Mouse (Mus musculus): ENCODE data around the gene Rpia. TPM values are rescaled to one million over a fixed set of nuclear protein-coding genes. Genes with fewer than 3 reads are reported as not detected.

Gene Rpia
- total and polyA plus RNA-seq, 3 experiments, result 25.8 to 128 (median 41.5) TPM

GRCm38 (mm10) chr6:70763881-70764280 lies 28.2 kb downstream of the Rpia start:
- ATAC-seq (ENCODE audit: extremely low read depth, insufficient number of reproducible peaks, low FRiP score, poor library complexity, severe bottlenecking) (no peak), DNase-seq (ENCODE audit: low spot score) (no peak)
- no peak for TF ChIP-seq GATA2 (IDR thresholded peaks at IDR 0.05; ENCODE audit: borderline replicate concordance, low read depth, low read length)
- no peak for TF ChIP-seq TAL1 (conservative IDR thresholded peaks at IDR 0.05; ENCODE audit: low read depth, low read length)
- TF ChIP-seq POLR2AphosphoS5 (IDR thresholded peaks at IDR 0.05; ENCODE audit: insufficient replicate concordance, low read depth, low read length), result no peak
- TF ChIP-seq CTCF (IDR thresholded peaks at IDR 0.05; ENCODE audit: low read depth, low read length), result no peak
- no peak for TF ChIP-seq GATA1 (IDR thresholded peaks at IDR 0.05; ENCODE audit: borderline replicate concordance, low read length)
- Histone ChIP-seq H3K27me3 (ENCODE audit: insufficient read depth, low read length) (no peaks in the 10 kb centered on the region), H3K4me3 (ENCODE audit: low read depth, low read length) (no peak overlapping the region), H3K4me1 (ENCODE audit: insufficient read depth, low read depth, low read length) (peaks cover 4% of the 10 kb centered on the region), H3K9me3 (replicated peaks) (no peaks in the 10 kb centered on the region), H3K36me3 (replicated peaks) (peaks cover 39% of the 10 kb centered on the region)

- H3K36me3 ChIP-seq (replicated peaks), result peaks cover 26% of the 10 kb centered on the region
- no peaks in the 10 kb centered on the region for H3K4me1 ChIP-seq (ENCODE audit: insufficient read depth, low read depth, low read length)
- H3K27me3 ChIP-seq (ENCODE audit: insufficient read depth, low read length), result no peaks in the 10 kb centered on the region
- no peak for DNase-seq (ENCODE audit: low spot score)
- no peak overlapping the region for H3K4me3 ChIP-seq (ENCODE audit: low read depth, low read length)
- ATAC-seq (ENCODE audit: extremely low read depth, insufficient number of reproducible peaks, low FRiP score, poor library complexity, severe bottlenecking), result no peak
- H3K9me3 ChIP-seq (replicated peaks), result no peaks in the 10 kb centered on the region
- TF ChIP-seq GATA1 (IDR thresholded peaks at IDR 0.05; ENCODE audit: borderline replicate concordance, low read length) (no peak), TAL1 (conservative IDR thresholded peaks at IDR 0.05; ENCODE audit: low read depth, low read length) (no peak), CTCF (IDR thresholded peaks at IDR 0.05; ENCODE audit: low read depth, low read length) (no peak), POLR2AphosphoS5 (IDR thresholded peaks at IDR 0.05; ENCODE audit: insufficient replicate concordance, low read depth, low read length) (no peak), GATA2 (IDR thresholded peaks at IDR 0.05; ENCODE audit: borderline replicate concordance, low read depth, low read length) (no peak)
Measured at GRCm38 (mm10) chr6:70762659-70763058, 29.4 kb downstream of the Rpia start.

- H3K9me3 ChIP-seq (replicated peaks), result no peaks in the 10 kb centered on the region
- no peaks in the 10 kb centered on the region for H3K4me1 ChIP-seq (ENCODE audit: insufficient read depth, low read depth, low read length)
- no peaks in the 10 kb centered on the region for H3K27me3 ChIP-seq (ENCODE audit: insufficient read depth, low read length)
- TF ChIP-seq GATA2 (IDR thresholded peaks at IDR 0.05; ENCODE audit: borderline replicate concordance, low read depth, low read length) (no peak), CTCF (IDR thresholded peaks at IDR 0.05; ENCODE audit: low read depth, low read length) (no peak), TAL1 (conservative IDR thresholded peaks at IDR 0.05; ENCODE audit: low read depth, low read length) (no peak), POLR2AphosphoS5 (IDR thresholded peaks at IDR 0.05; ENCODE audit: insufficient replicate concordance, low read depth, low read length) (no peak), GATA1 (IDR thresholded peaks at IDR 0.05; ENCODE audit: borderline replicate concordance, low read length) (no peak)
- H3K36me3 ChIP-seq (replicated peaks), result peaks cover 12% of the 10 kb centered on the region
- DNase-seq (ENCODE audit: low spot score) (no peak), ATAC-seq (ENCODE audit: extremely low read depth, insufficient number of reproducible peaks, low FRiP score, poor library complexity, severe bottlenecking) (no peak)
- no peak overlapping the region for H3K4me3 ChIP-seq (ENCODE audit: low read depth, low read length)
Measured at GRCm38 (mm10) chr6:70760951-70761350, 31.1 kb downstream of the Rpia start.

GRCm38 (mm10) chr6:70754833-70755232 lies 37.2 kb downstream of the Rpia start:
- Histone ChIP-seq H3K4me1 (ENCODE audit: insufficient read depth, low read depth, low read length) (peaks cover 30% of the 10 kb centered on the region), H3K36me3 (replicated peaks) (no peaks in the 10 kb centered on the region), H3K9me3 (replicated peaks) (no peaks in the 10 kb centered on the region), H3K4me3 (ENCODE audit: low read depth, low read length) (no peak overlapping the region), H3K27me3 (ENCODE audit: insufficient read depth, low read length) (no peaks in the 10 kb centered on the region)
- TF ChIP-seq GATA1 (IDR thresholded peaks at IDR 0.05; ENCODE audit: borderline replicate concordance, low read length) (no peak), GATA2 (IDR thresholded peaks at IDR 0.05; ENCODE audit: borderline replicate concordance, low read depth, low read length) (no peak), CTCF (IDR thresholded peaks at IDR 0.05; ENCODE audit: low read depth, low read length) (no peak)
- DNase-seq (ENCODE audit: low spot score) (no peak), ATAC-seq (ENCODE audit: extremely low read depth, insufficient number of reproducible peaks, low FRiP score, poor library complexity, severe bottlenecking) (no peak)

GRCm38 (mm10) chr6:70752351-70752750 lies 39.7 kb downstream of the Rpia start:
- ATAC-seq (ENCODE audit: extremely low read depth, insufficient number of reproducible peaks, low FRiP score, poor library complexity, severe bottlenecking), result peak; percentile 96
- TF ChIP-seq CTCF (IDR thresholded peaks at IDR 0.05; ENCODE audit: low read depth, low read length) (peak; percentile 68), POLR2AphosphoS5 (IDR thresholded peaks at IDR 0.05; ENCODE audit: insufficient replicate concordance, low read depth, low read length) (no peak)
- peak; percentile 69 for DNase-seq (ENCODE audit: low spot score)
- Histone ChIP-seq H3K36me3 (replicated peaks) (no peaks in the 10 kb centered on the region), H3K9me3 (replicated peaks) (no peaks in the 10 kb centered on the region), H3K27me3 (ENCODE audit: insufficient read depth, low read length) (no peaks in the 10 kb centered on the region), H3K4me1 (ENCODE audit: insufficient read depth, low read depth, low read length) (peaks cover 35% of the 10 kb centered on the region), H3K4me3 (ENCODE audit: low read depth, low read length) (peak overlapping the region; percentile 22; the same call in 1 of the 2 replicates)

- Histone ChIP-seq H3K27me3 (ENCODE audit: insufficient read depth, low read length) (no peaks in the 10 kb centered on the region), H3K4me3 (ENCODE audit: low read depth, low read length) (peak overlapping the region; percentile 22; the same call in 1 of the 2 replicates), H3K36me3 (replicated peaks) (no peaks in the 10 kb centered on the region), H3K4me1 (ENCODE audit: insufficient read depth, low read depth, low read length) (peaks cover 35% of the 10 kb centered on the region), H3K9me3 (replicated peaks) (no peaks in the 10 kb centered on the region)
- ATAC-seq (ENCODE audit: extremely low read depth, insufficient number of reproducible peaks, low FRiP score, poor library complexity, severe bottlenecking) (no peak), DNase-seq (ENCODE audit: low spot score) (no peak)
- TF ChIP-seq CTCF (IDR thresholded peaks at IDR 0.05; ENCODE audit: low read depth, low read length), result no peak
- TF ChIP-seq TAL1 (conservative IDR thresholded peaks at IDR 0.05; ENCODE audit: low read depth, low read length), result no peak
- TF ChIP-seq GATA1 (IDR thresholded peaks at IDR 0.05; ENCODE audit: borderline replicate concordance, low read length), result no peak
- TF ChIP-seq GATA2 (IDR thresholded peaks at IDR 0.05; ENCODE audit: borderline replicate concordance, low read depth, low read length), result no peak
- TF ChIP-seq POLR2AphosphoS5 (IDR thresholded peaks at IDR 0.05; ENCODE audit: insufficient replicate concordance, low read depth, low read length), result no peak
Measured at GRCm38 (mm10) chr6:70751898-70752273, 40.1 kb downstream of the Rpia start.
